Mouse (Mus musculus): ENCODE measurements around the gene Mrpl18.

GRCm38 (mm10) chr17:12897674-12898073 lies 18.5 kb downstream of the Mrpl18 start:
- TF ChIP-seq POLR2A (IDR thresholded peaks at IDR 0.05; ENCODE audit: borderline replicate concordance, control insufficient read depth, low read depth, low read length) (no peak), CTCF (IDR thresholded peaks at IDR 0.05; ENCODE audit: control insufficient read depth, insufficient read depth, low read length) (no peak)

All from bone marrow, adult 2 months (tissue).